Mouse (Mus musculus) limb, embryonic 12.5 days (tissue): ENCODE measurements at regions not wholly inside any gene's neighbourhood (a gene's known extent, or its start where the extent isn't known, plus 50 kb on each side); places are given as distances from the start of the nearest gene placed in this dataset.

ENCODE experiments used
- ATAC-seq: fragments of 200-750 bp; cut with Nextera tagmentation; 2 replicates; pipeline ENCODE4 v1.8.0; 2017; ENCODE audit warnings: low read depth, moderate TSS enrichment; ENCODE audit not compliant: insufficient number of reproducible peaks, insufficient read depth, low FRiP score, low TSS enrichment
- H3K27ac ChIP-seq: fragments of 300-500 bp; sonication (generic); 2 replicates; pipeline ENCODE4 v1.5.1; 2016; ENCODE audit warnings: mild to moderate bottlenecking, moderate library complexity
- H3K27me3 ChIP-seq: fragments of 300-500 bp; sonication (generic); 2 replicates; pipeline ENCODE4 v1.6.1; 2016; ENCODE audit warnings: mild to moderate bottlenecking, moderate library complexity
- H3K36me3 ChIP-seq: fragments of 300-500 bp; sonication (generic); 2 replicates; pipeline ENCODE4 v1.6.1; 2016; ENCODE audit warnings: mild to moderate bottlenecking, moderate library complexity
- H3K4me1 ChIP-seq: fragments of 300-500 bp; sonication (generic); replicated peaks from 2 replicates; pipeline ENCODE4 v1.6.1; 2016
- H3K4me2 ChIP-seq: fragments of 300-500 bp; sonication (generic); 2 replicates; pipeline ENCODE4 v1.6.1; 2016; ENCODE audit warnings: mild to moderate bottlenecking, moderate library complexity
- H3K4me3 ChIP-seq: fragments of 300-500 bp; sonication (generic); replicated peaks from 2 replicates; pipeline ENCODE4 v1.5.1; 2016; ENCODE audit warnings: mild to moderate bottlenecking
- H3K9ac ChIP-seq: fragments of 300-500 bp; sonication (generic); replicated peaks from 2 replicates; pipeline ENCODE4 v1.6.1; 2016; ENCODE audit warnings: mild to moderate bottlenecking, moderate library complexity
- H3K9me3 ChIP-seq: fragments of 300-500 bp; sonication (generic); 2 replicates; pipeline ENCODE4 v1.6.1; 2016; ENCODE audit warnings: mild to moderate bottlenecking, moderate library complexity
- WGBS: fragments of 180-500 bp; shearing (Covaris S2); methylation state at CpG from one replicate; pipeline ENCODE4 v1.1.7; 2016; 5-methylcytosine and 5-hydroxymethylcytosine counted together

DNA sequence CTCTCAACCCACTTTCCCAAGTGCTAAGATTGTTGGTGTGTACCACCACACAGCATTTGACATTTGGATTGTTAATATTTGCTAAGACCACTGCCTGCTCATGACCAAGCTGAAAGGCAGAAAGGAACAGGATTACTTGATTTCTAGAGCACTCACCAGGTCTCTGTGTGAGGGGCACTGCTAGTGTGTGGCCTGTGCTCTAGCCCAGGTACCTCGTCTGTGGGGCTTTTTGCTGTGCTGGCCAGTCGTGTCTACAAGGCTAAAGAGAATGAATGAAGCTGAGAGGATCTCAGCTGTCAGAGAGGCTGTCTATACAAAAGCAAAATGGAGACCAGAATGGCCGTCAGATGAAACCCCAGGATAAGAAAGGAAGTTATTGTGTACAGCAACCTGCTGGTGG lies 95.0 kb downstream of the Tmco5 start:
- no peaks in the 10 kb centered on the region for H3K27me3 ChIP-seq
- no peak overlapping the region for H3K4me3 ChIP-seq
- no peak overlapping the region for H3K4me2 ChIP-seq
- ATAC-seq, result no peak
- WGBS, result 52% methylated on average over 3 of the region's 3 CpGs
- peak overlapping the region; percentile 80; the same call in 1 of the 2 replicates for H3K27ac ChIP-seq
- no peaks in the 10 kb centered on the region for H3K36me3 ChIP-seq
- H3K4me1 ChIP-seq, result peaks cover 71% of the 10 kb centered on the region
- no peak overlapping the region for H3K9ac ChIP-seq
- no peaks in the 10 kb centered on the region for H3K9me3 ChIP-seq

DNA sequence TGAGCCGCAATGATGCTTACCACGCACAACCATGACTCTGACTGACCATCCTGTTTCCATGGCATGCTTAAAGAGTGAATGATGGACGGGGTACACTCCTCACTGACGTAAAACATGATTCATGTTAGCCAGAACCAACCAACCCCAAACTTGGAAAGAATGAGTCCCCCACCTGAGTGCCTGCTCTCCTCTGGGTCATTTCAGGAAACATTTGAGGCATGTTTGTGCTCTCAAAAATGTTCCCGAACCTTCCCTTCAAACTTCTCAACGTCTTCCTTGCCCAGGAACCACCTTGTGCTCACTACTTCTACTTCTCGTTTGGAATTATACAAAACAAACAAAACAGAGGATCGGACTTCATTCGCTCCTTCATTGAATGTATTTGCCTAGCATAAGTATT lies 95.7 kb downstream of the Tmco5 start:
- ATAC-seq, result no peak
- peak overlapping the region; percentile 98; the same call in 1 of the 2 replicates for H3K27ac ChIP-seq
- no peaks in the 10 kb centered on the region for H3K36me3 ChIP-seq
- H3K27me3 ChIP-seq, result no peaks in the 10 kb centered on the region
- H3K4me1 ChIP-seq, result peaks cover 77% of the 10 kb centered on the region
- no peaks in the 10 kb centered on the region for H3K9me3 ChIP-seq
- no peak overlapping the region for H3K9ac ChIP-seq
- 77% methylated on average over 9 of the region's 9 CpGs for WGBS
- H3K4me3 ChIP-seq, result no peak overlapping the region
- peak overlapping the region; percentile 70; the same call in 1 of the 2 replicates for H3K4me2 ChIP-seq

GRCm38 (mm10) chr2:116974569-116975060 lies 96.1 kb downstream of the Tmco5 start:
- 22% methylated on average over 7 of the region's 7 CpGs for WGBS
- Histone ChIP-seq H3K36me3 (no peaks in the 10 kb centered on the region), H3K4me3 (peak overlapping the region; percentile 48; the same call in 1 of the 2 replicates), H3K9me3 (no peaks in the 10 kb centered on the region), H3K9ac (peak overlapping the region; percentile 76), H3K4me2 (peak overlapping the region; percentile 70), H3K4me1 (peaks cover 79% of the 10 kb centered on the region), H3K27ac (peak overlapping the region; percentile 98), H3K27me3 (no peaks in the 10 kb centered on the region)
- no peak for ATAC-seq

- no peaks in the 10 kb centered on the region for H3K36me3 ChIP-seq
- WGBS, result 2% methylated on average over 14 of the region's 14 CpGs
- peak overlapping the region; percentile 98 for H3K27ac ChIP-seq
- no peaks in the 10 kb centered on the region for H3K9me3 ChIP-seq
- H3K4me2 ChIP-seq, result peak overlapping the region; percentile 70
- H3K9ac ChIP-seq, result peak overlapping the region; percentile 76
- H3K4me1 ChIP-seq, result peaks cover 84% of the 10 kb centered on the region
- peak; percentile 24; the same call in 1 of the 2 replicates for ATAC-seq
- H3K4me3 ChIP-seq, result peak overlapping the region; percentile 48
- H3K27me3 ChIP-seq, result no peaks in the 10 kb centered on the region
Measured at GRCm38 (mm10) chr2:116975091-116975600, 96.7 kb downstream of the Tmco5 start.

- WGBS, result under 1% methylated on average over 53 of the region's 54 CpGs
- Histone ChIP-seq H3K36me3 (no peaks in the 10 kb centered on the region), H3K4me1 (peaks cover 91% of the 10 kb centered on the region), H3K9ac (peak overlapping the region; percentile 76), H3K27ac (peak overlapping the region; percentile 98), H3K4me2 (peak overlapping the region; percentile 70), H3K9me3 (no peaks in the 10 kb centered on the region), H3K4me3 (peak overlapping the region; percentile 48), H3K27me3 (no peaks in the 10 kb centered on the region)
- peak; percentile 73 for ATAC-seq
Measured at GRCm38 (mm10) chr2:116975601-116976431, 97.3 kb downstream of the Tmco5 start.

- H3K36me3 ChIP-seq, result no peaks in the 10 kb centered on the region
- peak overlapping the region; percentile 48; the same call in 1 of the 2 replicates for H3K4me3 ChIP-seq
- WGBS, result 1% methylated on average over 7 of the region's 7 CpGs
- peaks cover 87% of the 10 kb centered on the region for H3K4me1 ChIP-seq
- H3K9me3 ChIP-seq, result no peaks in the 10 kb centered on the region
- peak overlapping the region; percentile 98 for H3K27ac ChIP-seq
- ATAC-seq, result no peak
- peak overlapping the region; percentile 70 for H3K4me2 ChIP-seq
- no peaks in the 10 kb centered on the region for H3K27me3 ChIP-seq
- H3K9ac ChIP-seq, result peak overlapping the region; percentile 76; the same call in 1 of the 2 replicates
Measured at GRCm38 (mm10) chr2:116976432-116976750, 97.9 kb downstream of the Tmco5 start.

GRCm38 (mm10) chr2:116976951-116977503 lies 98.5 kb downstream of the Tmco5 start:
- no peak for ATAC-seq

GRCm38 (mm10) chr2:116977771-116978600 lies 99.5 kb downstream of the Tmco5 start:
- Histone ChIP-seq H3K4me2 (no peak overlapping the region), H3K27me3 (no peaks in the 10 kb centered on the region), H3K9me3 (no peaks in the 10 kb centered on the region), H3K36me3 (no peaks in the 10 kb centered on the region), H3K4me1 (peaks cover 71% of the 10 kb centered on the region), H3K4me3 (no peak overlapping the region), H3K27ac (peak overlapping the region; percentile 59; the same call in 1 of the 2 replicates), H3K9ac (no peak overlapping the region)
- ATAC-seq, result no peak
- whole genome bisulfite sequencing, result 43% methylated on average over 10 of the region's 10 CpGs

More at GRCm38 (mm10) chr2:116976951-116977503, 98.5 kb downstream of the Tmco5 start:
- Histone ChIP-seq H3K4me1 (peaks cover 80% of the 10 kb centered on the region), H3K36me3 (no peaks in the 10 kb centered on the region), H3K27me3 (no peaks in the 10 kb centered on the region), H3K9me3 (no peaks in the 10 kb centered on the region), H3K27ac (peak overlapping the region; percentile 98), H3K4me3 (no peak overlapping the region), H3K9ac (no peak overlapping the region), H3K4me2 (peak overlapping the region; percentile 70)
- WGBS, result 4% methylated on average over 9 of the region's 9 CpGs

GRCm38 (mm10) chr2:116978809-116979208 lies 100.3 kb downstream of the Tmco5 start:
- 69% methylated on average over 4 of the region's 4 CpGs for WGBS
- Histone ChIP-seq H3K36me3 (no peaks in the 10 kb centered on the region), H3K27ac (peak overlapping the region; percentile 59; the same call in 1 of the 2 replicates)

GRCm38 (mm10) chr2:116979561-116980391 lies 101.3 kb downstream of the Tmco5 start:
- Histone ChIP-seq H3K9me3 (no peaks in the 10 kb centered on the region), H3K4me1 (peaks cover 54% of the 10 kb centered on the region), H3K9ac (no peak overlapping the region), H3K27me3 (no peaks in the 10 kb centered on the region), H3K27ac (peak overlapping the region; percentile 77), H3K36me3 (no peaks in the 10 kb centered on the region), H3K4me3 (no peak overlapping the region), H3K4me2 (no peak overlapping the region)
- ATAC-seq, result no peak
- 8% methylated on average over 10 of the region's 10 CpGs for WGBS

More at GRCm38 (mm10) chr2:116978809-116979208, 100.3 kb downstream of the Tmco5 start:
- ATAC-seq, result no peak
- Histone ChIP-seq H3K4me3 (no peak overlapping the region), H3K4me2 (no peak overlapping the region), H3K27me3 (no peaks in the 10 kb centered on the region), H3K9ac (no peak overlapping the region), H3K4me1 (peaks cover 63% of the 10 kb centered on the region), H3K9me3 (no peaks in the 10 kb centered on the region)
